Mouse (Mus musculus) forebrain, embryonic 13.5 days (tissue): ENCODE measurements around the gene Ppcdc. TPM values are rescaled to one million over a fixed set of nuclear protein-coding genes. Genes with fewer than 3 reads are reported as not detected.

Source experiments
- ATAC-seq: fragments of 200-750 bp; cut with Nextera tagmentation; 2 replicates; pipeline ENCODE4 v1.8.0; 2017
- H3K27ac ChIP-seq: fragments of 300-500 bp; sonication (generic); 2 replicates; pipeline ENCODE4 v1.5.1; 2015; ENCODE audit warnings: inconsistent platforms, mild to moderate bottlenecking, moderate library complexity
- H3K27me3 ChIP-seq: fragments of 300-500 bp; sonication (generic); 2 replicates; pipeline ENCODE4 v1.6.1; 2015; ENCODE audit warnings: mild to moderate bottlenecking, inconsistent platforms
- H3K36me3 ChIP-seq: fragments of 300-500 bp; sonication (generic); 2 replicates; pipeline ENCODE4 v1.6.1; 2015; ENCODE audit warnings: mild to moderate bottlenecking, inconsistent platforms; ENCODE audit not compliant: poor library complexity, severe bottlenecking
- H3K4me1 ChIP-seq: fragments of 300-500 bp; sonication (generic); 2 replicates; pipeline ENCODE4 v1.6.1; 2015; ENCODE audit warnings: inconsistent platforms
- H3K4me2 ChIP-seq: fragments of 300-500 bp; sonication (generic); 2 replicates; pipeline ENCODE4 v1.6.1; 2015; ENCODE audit warnings: inconsistent platforms, mild to moderate bottlenecking, moderate library complexity
- H3K4me3 ChIP-seq: fragments of 300-500 bp; sonication (generic); 2 replicates; pipeline ENCODE4 v1.5.1; 2015; ENCODE audit warnings: mild to moderate bottlenecking, inconsistent platforms
- H3K9ac ChIP-seq: fragments of 300-500 bp; sonication (generic); 2 replicates; pipeline ENCODE4 v1.6.1; 2015; ENCODE audit warnings: mild to moderate bottlenecking, inconsistent platforms
- H3K9me3 ChIP-seq: fragments of 300-500 bp; sonication (generic); replicated peaks from 2 replicates; pipeline ENCODE4 v1.6.1; 2016; ENCODE audit warnings: inconsistent platforms
- WGBS: fragments of 180-500 bp; shearing (Covaris S2); methylation state at CpG from one replicate; pipeline ENCODE4 v1.1.7; 2015; 5-methylcytosine and 5-hydroxymethylcytosine counted together
- polyA plus RNA-seq: library from polyadenylated mRNA; unstranded; fragments of >200 nt; fragmentation: Nextera tagmentation; extraction: Ambion mirVana; gene quantifications from 2 replicates; pipeline ENCODE4 v1.2.1, GENCODE M21; 2015

Ppcdc gene
- polyA plus RNA-seq, 1 experiment from 2014 or later = 26.1 TPM

GRCm38 (mm10) chr9:57402318-57403251, 37.3 kb downstream of the Ppcdc start:
- 0 out of 2 replicates have a peak, but pooled peaks cover 11% of the 10 kb centered on the region for H3K9me3 ChIP-seq
- H3K4me2 ChIP-seq = no peak overlapping the region
- 91% methylated on average over 15 of the region's 15 CpGs for WGBS
- H3K4me1 ChIP-seq = no peaks in the 10 kb centered on the region
- no peak overlapping the region for H3K4me3 ChIP-seq
- H3K9ac ChIP-seq = no peak overlapping the region
- no peaks in the 10 kb centered on the region for H3K36me3 ChIP-seq
- no peaks in the 10 kb centered on the region for H3K27me3 ChIP-seq
- no peak overlapping the region for H3K27ac ChIP-seq
- ATAC-seq = no peak

DNA sequence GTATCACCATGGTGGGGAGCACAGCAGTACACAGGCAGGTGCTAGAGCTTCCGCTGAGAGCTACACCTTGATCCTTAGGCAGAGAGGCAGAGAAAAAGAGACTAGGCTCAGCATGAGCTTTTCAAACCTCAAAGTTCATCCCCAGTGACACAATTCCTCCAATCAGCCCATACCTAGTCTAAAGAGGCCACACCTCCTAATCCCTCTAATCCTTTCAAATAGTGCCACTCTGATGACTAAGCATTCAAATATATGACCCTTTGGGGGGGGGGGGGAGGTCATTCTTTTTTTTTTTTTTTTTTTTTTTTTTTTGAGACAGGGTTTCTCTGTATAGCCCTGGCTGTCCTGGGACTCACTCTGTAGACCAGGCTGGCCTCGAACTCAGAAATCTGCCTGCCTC, 41.2 kb downstream of the Ppcdc start:
- H3K4me1 ChIP-seq = no peaks in the 10 kb centered on the region
- no peak overlapping the region for H3K4me3 ChIP-seq
- no peak overlapping the region for H3K4me2 ChIP-seq
- no peaks in the 10 kb centered on the region for H3K36me3 ChIP-seq
- no peak overlapping the region for H3K9ac ChIP-seq
- 98% methylated on average over 2 of the region's 2 CpGs for WGBS
- no peaks in the 10 kb centered on the region for H3K27me3 ChIP-seq
- 0 out of 2 replicates have a peak, but pooled peaks cover 11% of the 10 kb centered on the region for H3K9me3 ChIP-seq
- no peak for ATAC-seq
- no peak overlapping the region for H3K27ac ChIP-seq

DNA sequence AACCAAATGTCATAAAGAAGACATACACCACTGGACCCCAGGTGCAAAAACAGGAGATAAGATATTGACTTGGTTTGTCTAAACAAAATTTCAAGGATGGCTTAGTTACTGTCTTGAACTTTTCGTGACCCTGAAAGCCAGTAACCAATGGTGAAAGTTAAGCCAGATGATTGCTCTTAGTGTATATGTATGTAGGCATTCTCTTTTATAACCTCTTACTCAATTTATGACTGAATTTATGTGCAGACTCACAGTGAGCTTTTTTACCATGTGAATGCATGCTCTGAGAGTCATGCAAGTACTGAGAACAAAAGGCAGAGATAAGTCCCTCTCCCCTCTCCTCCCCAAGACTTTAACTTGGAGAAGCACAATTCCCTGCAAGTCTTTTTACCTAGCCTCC, 47.0 kb downstream of the Ppcdc start:
- no peak overlapping the region for H3K27ac ChIP-seq
- WGBS = 95% methylated on average over 1 of the region's 1 CpGs
- no peak overlapping the region for H3K4me3 ChIP-seq
- no peak overlapping the region for H3K4me2 ChIP-seq
- no peak overlapping the region for H3K9ac ChIP-seq
- no peaks in the 10 kb centered on the region for H3K4me1 ChIP-seq
- no peaks in the 10 kb centered on the region for H3K9me3 ChIP-seq
- H3K27me3 ChIP-seq = no peaks in the 10 kb centered on the region
- no peaks in the 10 kb centered on the region for H3K36me3 ChIP-seq
- no peak for ATAC-seq

DNA sequence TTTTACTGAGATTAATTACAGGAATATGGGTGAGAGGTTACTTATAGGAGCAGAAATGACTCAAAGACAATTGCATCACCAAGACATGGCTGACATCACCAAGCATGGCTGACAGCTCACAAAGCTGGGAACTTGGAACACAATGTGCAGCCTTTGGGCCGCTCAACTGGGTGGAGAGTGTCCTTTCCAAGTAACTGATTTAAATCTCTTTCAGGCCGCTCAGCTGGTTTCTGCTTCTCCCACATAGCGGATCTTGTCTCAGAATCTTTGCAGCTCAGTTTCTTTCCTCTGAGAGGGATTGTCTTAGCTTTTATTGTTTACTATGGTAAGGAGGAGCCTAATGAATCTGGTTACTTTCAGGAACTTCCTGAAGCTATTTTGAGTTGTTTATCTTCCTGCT, 49.1 kb downstream of the Ppcdc start:
- no peaks in the 10 kb centered on the region for H3K36me3 ChIP-seq
- no peaks in the 10 kb centered on the region for H3K4me1 ChIP-seq
- H3K9me3 ChIP-seq = no peaks in the 10 kb centered on the region
- no peak overlapping the region for H3K4me3 ChIP-seq
- WGBS = 65% methylated on average over 3 of the region's 3 CpGs
- no peak overlapping the region for H3K4me2 ChIP-seq
- no peaks in the 10 kb centered on the region for H3K27me3 ChIP-seq
- H3K9ac ChIP-seq = no peak overlapping the region
- no peak for ATAC-seq
- H3K27ac ChIP-seq = no peak overlapping the region

- H3K27ac ChIP-seq = no peak overlapping the region
- H3K27me3 ChIP-seq = no peaks in the 10 kb centered on the region
- no peaks in the 10 kb centered on the region for H3K4me1 ChIP-seq
- no peak for ATAC-seq
- H3K4me3 ChIP-seq = no peak overlapping the region
- WGBS = 28% methylated on average over 1 of the region's 1 CpGs
- no peaks in the 10 kb centered on the region for H3K9me3 ChIP-seq
- H3K4me2 ChIP-seq = no peak overlapping the region
- no peaks in the 10 kb centered on the region for H3K36me3 ChIP-seq
- H3K9ac ChIP-seq = no peak overlapping the region
Observed at GRCm38 (mm10) chr9:57389131-57389530, 50.8 kb downstream of the Ppcdc start.

DNA sequence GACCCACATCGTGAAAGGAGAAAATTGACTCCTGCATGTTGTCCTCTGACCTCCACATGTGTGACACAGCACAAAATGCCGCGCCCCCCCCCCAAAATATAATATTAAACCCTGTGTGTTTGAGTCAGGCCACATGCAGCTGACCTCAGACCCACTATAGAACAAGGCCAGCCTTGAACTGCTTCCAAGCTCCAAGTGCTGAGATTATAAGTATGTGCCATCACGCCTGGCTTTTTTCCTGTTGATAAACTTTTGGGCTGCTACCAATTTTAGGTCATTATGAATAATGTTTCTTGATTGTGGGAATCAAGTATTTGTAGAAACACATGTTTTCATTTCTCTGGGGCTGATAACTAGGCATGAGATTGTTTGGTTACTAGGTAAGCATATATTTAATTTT, 53.0 kb downstream of the Ppcdc start:
- no peaks in the 10 kb centered on the region for H3K9me3 ChIP-seq
- H3K27me3 ChIP-seq = no peaks in the 10 kb centered on the region
- no peak overlapping the region for H3K4me2 ChIP-seq
- H3K4me3 ChIP-seq = no peak overlapping the region
- 90% methylated on average over 4 of the region's 4 CpGs for WGBS
- H3K36me3 ChIP-seq = no peaks in the 10 kb centered on the region
- no peak overlapping the region for H3K9ac ChIP-seq
- no peak overlapping the region for H3K27ac ChIP-seq
- no peak for ATAC-seq
- H3K4me1 ChIP-seq = no peaks in the 10 kb centered on the region

DNA sequence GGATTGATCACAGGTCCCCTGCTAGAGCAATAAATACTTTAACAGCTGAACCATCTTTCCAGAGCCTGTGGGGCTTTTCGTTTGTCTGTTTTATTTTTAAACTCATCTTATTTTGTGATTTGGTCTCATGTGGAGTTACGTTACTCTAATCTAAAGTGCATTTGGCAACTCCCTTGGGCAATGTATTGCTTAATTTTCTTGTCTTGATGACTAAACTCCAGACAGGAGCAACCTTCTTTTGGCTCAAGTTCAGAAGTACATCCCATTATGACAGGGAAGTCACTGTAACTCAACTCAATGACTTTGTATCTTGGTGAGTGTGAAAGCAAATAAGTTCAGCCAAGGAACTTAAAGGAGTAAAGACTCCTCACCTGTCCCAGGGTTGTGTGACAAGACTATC, 55.3 kb downstream of the Ppcdc start:
- Histone ChIP-seq H3K27me3 (no peaks in the 10 kb centered on the region), H3K36me3 (no peaks in the 10 kb centered on the region), H3K4me3 (no peak overlapping the region), H3K9me3 (no peaks in the 10 kb centered on the region), H3K4me2 (no peak overlapping the region), H3K27ac (no peak overlapping the region), H3K4me1 (no peaks in the 10 kb centered on the region), H3K9ac (no peak overlapping the region)
- WGBS = 90% methylated on average over 2 of the region's 2 CpGs
- no peak for ATAC-seq

DNA sequence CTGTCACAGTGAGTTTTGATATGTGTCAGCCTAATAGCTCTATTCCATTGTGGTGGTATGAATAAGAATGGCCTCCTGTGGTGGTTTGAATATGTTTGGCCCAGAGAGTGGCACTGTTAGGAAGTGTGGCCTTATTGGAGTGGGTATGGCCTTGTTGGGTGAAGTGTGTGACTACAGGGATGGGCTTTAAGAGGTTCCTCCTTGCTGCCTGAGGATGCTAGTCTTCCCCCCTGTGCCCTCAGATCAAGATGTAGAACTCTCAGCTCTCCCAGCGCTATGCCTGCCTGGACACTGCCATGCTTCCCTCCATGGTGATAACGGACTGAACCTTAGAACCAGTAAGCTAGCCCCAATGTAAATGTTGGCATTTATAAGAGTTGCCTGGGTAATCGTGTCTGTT, 78.9 kb downstream of the Ppcdc start:
- ATAC-seq = no peak
- no peaks in the 10 kb centered on the region for H3K27me3 ChIP-seq
- 91% methylated on average over 3 of the region's 3 CpGs for WGBS

DNA sequence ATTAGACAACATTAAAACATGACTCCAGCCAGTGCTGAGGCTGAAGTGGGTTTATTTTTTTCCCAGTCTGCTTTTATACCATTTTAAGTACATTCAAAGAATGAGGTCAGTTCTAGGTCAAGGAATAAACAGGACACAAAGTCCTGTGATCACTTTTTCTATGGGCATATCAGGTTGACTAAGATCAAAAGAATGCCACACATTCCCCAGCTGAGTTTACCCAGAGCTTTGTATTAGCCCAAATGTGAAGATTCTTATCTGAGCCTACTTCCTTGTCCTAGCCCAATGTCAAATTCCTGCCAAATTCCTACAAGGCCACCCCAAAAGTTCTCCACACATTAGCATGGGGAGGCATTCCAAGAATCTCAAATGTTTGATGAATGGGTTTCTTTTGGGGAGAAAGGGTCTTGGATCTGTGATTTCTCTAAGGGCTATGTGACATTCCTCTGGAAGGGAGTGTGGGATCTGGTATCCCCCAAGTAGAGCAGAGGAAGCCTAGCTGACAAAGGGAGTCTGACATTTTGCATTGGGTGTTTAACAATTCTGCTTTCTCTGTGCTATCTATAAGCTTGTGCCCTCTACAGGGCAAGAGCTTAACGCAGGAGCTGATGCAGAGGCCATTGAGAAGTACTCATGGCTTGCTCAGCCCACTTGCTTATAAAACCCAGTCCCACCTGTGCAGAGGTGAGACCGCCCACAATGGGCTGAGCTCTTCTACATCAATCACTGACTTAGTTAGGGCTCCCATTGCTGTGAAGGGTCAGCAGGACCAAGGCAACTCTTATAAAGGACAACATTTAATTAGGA, 85.3 kb downstream of the Ppcdc start:
- H3K27ac ChIP-seq = no peak overlapping the region
- no peaks in the 10 kb centered on the region for H3K36me3 ChIP-seq
- no peak for ATAC-seq
- 61% methylated on average over 2 of the region's 2 CpGs for WGBS
- H3K4me3 ChIP-seq = no peak overlapping the region
- no peaks in the 10 kb centered on the region for H3K27me3 ChIP-seq
- no peak overlapping the region for H3K9ac ChIP-seq
- no peaks in the 10 kb centered on the region for H3K4me1 ChIP-seq
- no peaks in the 10 kb centered on the region for H3K9me3 ChIP-seq
- no peak overlapping the region for H3K4me2 ChIP-seq

More for the DNA sequence above, 78.9 kb downstream of the Ppcdc start:
- no peaks in the 10 kb centered on the region for H3K36me3 ChIP-seq
- H3K4me2 ChIP-seq = no peak overlapping the region
- no peaks in the 10 kb centered on the region for H3K9me3 ChIP-seq
- H3K4me3 ChIP-seq = no peak overlapping the region
- no peak overlapping the region for H3K9ac ChIP-seq
- H3K27ac ChIP-seq = no peak overlapping the region
- no peaks in the 10 kb centered on the region for H3K4me1 ChIP-seq

DNA sequence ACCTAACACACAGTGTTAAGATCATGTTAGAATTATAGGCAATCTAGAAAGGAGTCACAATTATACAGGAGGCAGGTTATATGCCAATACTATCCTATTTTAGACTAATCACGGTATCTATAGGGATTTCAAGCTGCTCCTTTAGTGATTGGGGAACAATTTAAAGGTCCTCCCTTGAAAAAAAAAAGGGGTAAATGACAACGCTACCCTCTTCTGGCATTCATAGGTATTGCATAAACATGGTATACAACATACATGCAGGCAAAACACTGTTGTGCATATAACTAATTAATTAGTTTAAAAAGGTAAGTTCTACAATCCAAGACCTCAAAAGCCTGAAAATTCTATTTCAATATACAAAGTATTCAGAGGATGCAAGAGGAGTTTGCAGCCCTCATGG, 88.6 kb downstream of the Ppcdc start:
- no peak overlapping the region for H3K4me3 ChIP-seq
- H3K36me3 ChIP-seq = no peaks in the 10 kb centered on the region
- no peaks in the 10 kb centered on the region for H3K27me3 ChIP-seq
- 38% methylated on average over 2 of the region's 2 CpGs for WGBS
- H3K9ac ChIP-seq = no peak overlapping the region
- no peaks in the 10 kb centered on the region for H3K4me1 ChIP-seq
- ATAC-seq = no peak
- no peaks in the 10 kb centered on the region for H3K9me3 ChIP-seq
- H3K27ac ChIP-seq = no peak overlapping the region
- no peak overlapping the region for H3K4me2 ChIP-seq

DNA sequence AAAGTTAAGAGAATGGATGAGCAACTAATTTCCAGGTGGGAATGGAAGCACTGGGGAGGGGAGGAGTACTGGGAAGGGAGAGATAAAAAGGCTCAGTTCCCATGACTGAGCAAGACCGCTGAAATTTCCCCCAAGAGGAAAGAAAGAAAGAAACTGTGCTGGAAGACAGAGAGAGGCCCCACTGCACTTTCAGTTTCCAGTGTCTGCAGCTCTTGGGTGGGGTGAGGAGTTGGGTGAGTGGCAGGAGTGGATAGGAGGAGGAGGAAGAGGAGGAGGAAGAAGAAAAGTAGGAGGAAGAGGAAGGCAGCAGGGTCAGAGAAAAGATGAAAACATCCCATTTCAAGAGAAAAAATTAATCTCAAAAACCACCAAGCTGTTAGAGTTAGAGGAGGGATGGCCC, 94.0 kb downstream of the Ppcdc start:
- no peaks in the 10 kb centered on the region for H3K9me3 ChIP-seq
- no peak for ATAC-seq
- H3K4me1 ChIP-seq = no peaks in the 10 kb centered on the region
- H3K27me3 ChIP-seq = no peaks in the 10 kb centered on the region
- no peak overlapping the region for H3K4me3 ChIP-seq
- no peak overlapping the region for H3K4me2 ChIP-seq
- no peak overlapping the region for H3K9ac ChIP-seq
- no peak overlapping the region for H3K27ac ChIP-seq
- WGBS = 69% methylated on average over 1 of the region's 1 CpGs
- H3K36me3 ChIP-seq = no peaks in the 10 kb centered on the region

DNA sequence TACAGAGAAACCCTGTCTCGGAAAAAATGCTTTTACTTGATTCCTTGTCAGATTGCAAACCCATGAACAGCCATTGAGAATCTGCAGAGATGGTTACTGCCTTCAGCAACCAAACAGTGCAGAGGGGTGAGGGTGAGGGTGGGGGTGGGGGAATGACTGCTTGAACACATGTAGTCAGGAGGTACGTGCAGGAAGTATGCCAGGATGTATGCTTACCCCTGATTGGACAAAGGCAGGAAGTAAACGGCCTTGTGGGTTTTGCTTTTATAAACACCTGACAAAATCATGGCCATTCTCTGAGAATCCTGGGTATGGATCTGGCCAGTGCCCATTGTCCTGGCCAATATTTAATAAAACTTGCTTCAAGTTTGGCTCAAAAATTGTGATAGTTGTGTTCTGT, 96.2 kb downstream of the Ppcdc start:
- WGBS = 77% methylated on average over 3 of the region's 3 CpGs
- no peak for ATAC-seq

More for the DNA sequence above, 96.2 kb downstream of the Ppcdc start:
- Histone ChIP-seq H3K4me3 (no peak overlapping the region), H3K36me3 (no peaks in the 10 kb centered on the region), H3K4me2 (no peak overlapping the region), H3K9me3 (no peaks in the 10 kb centered on the region), H3K9ac (no peak overlapping the region), H3K27me3 (no peaks in the 10 kb centered on the region), H3K4me1 (no peaks in the 10 kb centered on the region), H3K27ac (no peak overlapping the region)
